Mouse (Mus musculus) heart, embryonic 15.5 days (tissue): ENCODE data around the gene Ddx24. TPM values are rescaled to one million over a fixed set of nuclear protein-coding genes. Genes with fewer than 3 reads are reported as not detected.

ENCODE experiments used
- ATAC-seq: fragments of 200-750 bp; cut with Nextera tagmentation; replicated peaks from 2 replicates; pipeline ENCODE4 v1.8.0; 2017; ENCODE audit warnings: low read depth, moderate TSS enrichment; ENCODE audit not compliant: insufficient number of reproducible peaks, insufficient read depth, low FRiP score
- H3K27ac ChIP-seq: fragments of 300-500 bp; sonication (generic); 2 replicates; pipeline ENCODE4 v1.5.1; 2015; ENCODE audit warnings: mild to moderate bottlenecking, inconsistent platforms
- H3K27me3 ChIP-seq: fragments of 300-500 bp; sonication (generic); 2 replicates; pipeline ENCODE4 v1.6.1; 2015; ENCODE audit warnings: inconsistent platforms
- H3K36me3 ChIP-seq: fragments of 300-500 bp; sonication (generic); 2 replicates; pipeline ENCODE4 v1.6.1; 2015; ENCODE audit warnings: mild to moderate bottlenecking, inconsistent platforms
- H3K4me1 ChIP-seq: fragments of 300-500 bp; sonication (generic); replicated peaks from 2 replicates; pipeline ENCODE4 v1.6.1; 2015; ENCODE audit warnings: inconsistent platforms
- H3K4me2 ChIP-seq: fragments of 300-500 bp; sonication (generic); 2 replicates; pipeline ENCODE4 v1.6.1; 2015; ENCODE audit warnings: inconsistent platforms, mild to moderate bottlenecking, moderate library complexity
- H3K4me3 ChIP-seq: fragments of 300-500 bp; sonication (generic); 2 replicates; pipeline ENCODE4 v1.5.1; 2015; ENCODE audit warnings: mild to moderate bottlenecking, inconsistent platforms
- H3K9ac ChIP-seq: fragments of 300-500 bp; sonication (generic); 2 replicates; pipeline ENCODE4 v1.6.1; 2015; ENCODE audit warnings: mild to moderate bottlenecking, inconsistent platforms
- H3K9me3 ChIP-seq: fragments of 300-500 bp; sonication (generic); replicated peaks from 2 replicates; pipeline ENCODE4 v1.6.1; 2016; ENCODE audit warnings: inconsistent platforms
- WGBS: fragments of 180-500 bp; shearing (Covaris S2); methylation state at CpG from one replicate; pipeline ENCODE4 v1.1.7; 2015; ENCODE audit warnings: mixed read lengths; 5-methylcytosine and 5-hydroxymethylcytosine counted together
- polyA plus RNA-seq: library from polyadenylated mRNA; unstranded; fragments of >200 nt; fragmentation: Nextera tagmentation; extraction: Ambion mirVana; gene quantifications from 2 replicates; pipeline ENCODE4 v1.2.1, GENCODE M21; 2015

Gene Ddx24
- polyA plus RNA-seq, 1 experiment from 2014 or later = 79.8 TPM

DNA sequence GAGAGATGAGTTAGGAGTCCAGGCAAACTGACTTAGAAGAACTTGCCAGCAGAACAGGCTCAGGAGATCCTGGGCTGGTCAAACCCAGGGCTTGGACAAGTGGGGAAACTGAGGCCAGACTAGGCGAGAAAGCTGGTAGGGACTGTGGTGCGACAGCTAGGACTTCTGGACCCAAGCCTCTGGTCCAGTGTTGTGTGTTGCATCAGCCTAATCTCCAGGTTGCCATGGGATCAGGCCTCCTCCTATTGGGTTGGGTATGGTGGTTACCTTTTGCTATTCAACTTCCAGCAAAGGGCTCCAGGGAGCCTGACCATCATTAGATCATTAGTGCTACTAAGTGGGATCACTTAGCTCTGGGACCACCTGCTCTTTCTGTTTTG lies 36.3 kb downstream of the Ddx24 start:
- Histone ChIP-seq H3K9me3 (no peaks in the 10 kb centered on the region), H3K4me2 (peak overlapping the region; percentile 88), H3K9ac (peak overlapping the region; percentile 89), H3K27me3 (no peaks in the 10 kb centered on the region), H3K4me3 (peak overlapping the region; percentile 88), H3K4me1 (peaks cover 38% of the 10 kb centered on the region), H3K27ac (no peak overlapping the region), H3K36me3 (no peaks in the 10 kb centered on the region)
- no peak for ATAC-seq
- 53% methylated on average over 2 of the region's 2 CpGs for WGBS

DNA sequence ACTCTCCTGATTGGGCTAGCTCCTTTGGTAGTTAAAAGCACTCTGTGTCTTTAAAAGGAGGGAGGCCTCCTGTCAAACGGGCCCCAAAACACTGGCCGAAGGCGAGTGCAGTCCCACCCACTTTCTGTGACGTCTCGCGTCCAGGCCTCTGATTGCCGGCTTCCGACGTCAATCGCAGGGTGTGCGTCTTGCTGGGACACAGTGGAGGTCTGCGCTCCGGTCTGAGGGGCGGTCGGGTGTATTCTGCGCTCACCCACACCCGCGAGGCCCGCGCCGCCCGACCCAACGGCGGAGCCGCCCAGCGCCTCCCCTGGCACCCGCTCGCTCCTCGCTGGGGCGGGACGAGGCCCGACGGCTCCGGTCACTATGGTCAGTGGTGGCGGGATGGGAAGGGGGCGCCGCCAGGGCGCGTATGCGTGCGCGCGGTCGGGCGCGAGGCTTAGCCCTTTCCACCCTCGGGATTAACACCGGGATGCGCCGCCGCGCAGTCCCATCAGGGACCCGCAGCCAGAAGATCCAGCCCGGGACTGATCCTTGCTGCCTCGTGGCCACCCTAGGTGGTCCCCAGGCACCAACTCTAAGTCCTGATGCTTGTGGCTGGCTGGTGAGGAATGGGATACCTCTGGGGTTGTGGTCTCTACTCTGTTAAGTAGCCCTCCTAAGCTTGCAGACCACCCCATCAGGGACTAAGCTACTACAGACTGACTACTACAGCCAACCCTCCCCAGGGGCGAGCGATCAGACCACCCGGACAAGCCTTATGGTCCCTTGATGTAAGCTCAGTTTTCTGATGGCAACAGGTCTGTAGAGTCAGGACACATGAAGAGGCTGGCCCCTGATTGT lies 36.9 kb downstream of the Ddx24 start, which contains the start of gene Otub2:
TSS of gene Otub2 (plus strand) at position 178 of the 843 bp plus-strand sequence.
- H3K4me2 ChIP-seq = peak within 1 kb of the TSS; percentile 88
- peak within 1 kb of the TSS; percentile 89 for H3K9ac ChIP-seq
- WGBS = under 1% methylated on average over 57 of the region's 58 CpGs
- peaks cover 38% of the 10 kb centered on the region for H3K4me1 ChIP-seq
- no peaks in the 10 kb centered on the region for H3K36me3 ChIP-seq
- peak within 1 kb of the TSS; percentile 71 for H3K27ac ChIP-seq
- ATAC-seq = peak; percentile 98
- peak within 1 kb of the TSS; percentile 88 for H3K4me3 ChIP-seq
- H3K9me3 ChIP-seq = no peaks in the 10 kb centered on the region
- no peaks in the 10 kb centered on the region for H3K27me3 ChIP-seq

DNA sequence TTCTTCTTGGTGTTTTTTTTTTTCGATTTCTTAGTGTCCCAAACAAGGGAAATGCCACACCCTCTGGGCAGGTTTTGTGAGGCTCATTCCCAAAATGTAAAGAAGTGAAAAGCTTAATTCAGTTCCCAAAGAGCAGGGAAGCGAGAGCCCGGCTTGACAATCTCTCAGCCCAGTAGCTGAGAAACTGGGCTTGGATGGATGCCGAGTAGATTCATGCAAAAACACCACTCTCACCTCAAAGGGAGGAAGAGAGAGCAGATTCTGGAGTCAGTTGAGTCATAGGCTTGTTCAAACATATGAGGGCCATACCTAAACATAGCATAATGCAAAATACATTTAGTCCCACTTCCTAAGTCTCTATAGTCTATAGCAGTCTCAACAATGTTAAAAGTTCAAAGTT lies 45.4 kb downstream of the Ddx24 start:
- Histone ChIP-seq H3K9ac (no peak overlapping the region), H3K4me2 (no peak overlapping the region), H3K4me1 (peaks cover 7% of the 10 kb centered on the region), H3K4me3 (no peak overlapping the region), H3K9me3 (no peaks in the 10 kb centered on the region), H3K27ac (no peak overlapping the region), H3K36me3 (no peaks in the 10 kb centered on the region), H3K27me3 (no peaks in the 10 kb centered on the region)
- 78% methylated on average over 4 of the region's 4 CpGs for WGBS
- no peak for ATAC-seq

DNA sequence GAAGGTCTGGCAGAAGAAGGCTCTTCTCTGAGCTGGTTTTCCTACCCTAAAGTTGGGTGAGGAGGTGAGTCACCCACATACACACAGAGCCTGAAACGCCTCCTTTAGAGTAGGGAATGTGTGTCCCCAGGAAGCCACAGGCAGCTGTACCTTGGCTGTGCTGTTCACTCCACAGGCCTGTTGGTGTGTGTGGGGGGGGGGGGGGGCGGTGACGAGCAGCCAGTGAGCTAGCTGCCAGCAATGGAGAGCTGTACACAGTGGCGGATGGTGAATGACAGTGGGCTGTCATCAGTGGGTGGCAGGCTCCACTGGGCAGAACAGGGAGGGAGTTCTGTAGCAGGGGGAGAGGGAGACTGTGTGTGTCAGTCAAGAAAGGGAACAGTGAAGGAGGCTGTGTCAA lies 48.9 kb downstream of the Ddx24 start:
- Histone ChIP-seq H3K9me3 (no peaks in the 10 kb centered on the region), H3K4me2 (no peak overlapping the region), H3K4me3 (no peak overlapping the region), H3K4me1 (peaks cover 7% of the 10 kb centered on the region), H3K27ac (no peak overlapping the region), H3K9ac (no peak overlapping the region), H3K27me3 (no peaks in the 10 kb centered on the region), H3K36me3 (no peaks in the 10 kb centered on the region)
- ATAC-seq = 0 out of 2 replicates have a peak, but pooled peaks have one; percentile 15
- WGBS = 57% methylated on average over 4 of the region's 4 CpGs

DNA sequence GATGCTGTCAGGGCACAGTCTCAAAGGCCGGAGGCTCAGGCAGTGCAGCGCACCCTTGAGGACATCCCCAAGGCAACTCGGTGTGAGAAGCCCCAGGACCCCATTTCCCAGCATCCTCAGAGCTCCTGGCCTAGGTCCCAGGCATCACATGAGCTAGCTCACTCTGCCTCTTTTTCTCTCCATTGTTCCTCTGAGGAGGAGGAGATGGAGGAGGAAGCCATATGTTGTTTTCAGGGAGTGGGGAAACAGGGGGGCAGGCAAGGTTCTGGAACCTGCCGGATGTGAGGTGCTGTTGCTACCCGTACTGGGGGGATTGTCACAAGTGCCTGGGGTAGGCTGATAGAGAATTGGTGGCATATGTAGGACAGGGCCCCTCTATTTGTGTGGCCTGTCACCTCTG lies 49.5 kb downstream of the Ddx24 start:
- Histone ChIP-seq H3K4me1 (peaks cover 7% of the 10 kb centered on the region), H3K27me3 (no peaks in the 10 kb centered on the region), H3K4me2 (no peak overlapping the region), H3K36me3 (no peaks in the 10 kb centered on the region), H3K4me3 (no peak overlapping the region), H3K9ac (no peak overlapping the region), H3K27ac (no peak overlapping the region), H3K9me3 (no peaks in the 10 kb centered on the region)
- WGBS = 46% methylated on average over 5 of the region's 5 CpGs
- no peak; the same call in 1 of the 2 replicates for ATAC-seq

DNA sequence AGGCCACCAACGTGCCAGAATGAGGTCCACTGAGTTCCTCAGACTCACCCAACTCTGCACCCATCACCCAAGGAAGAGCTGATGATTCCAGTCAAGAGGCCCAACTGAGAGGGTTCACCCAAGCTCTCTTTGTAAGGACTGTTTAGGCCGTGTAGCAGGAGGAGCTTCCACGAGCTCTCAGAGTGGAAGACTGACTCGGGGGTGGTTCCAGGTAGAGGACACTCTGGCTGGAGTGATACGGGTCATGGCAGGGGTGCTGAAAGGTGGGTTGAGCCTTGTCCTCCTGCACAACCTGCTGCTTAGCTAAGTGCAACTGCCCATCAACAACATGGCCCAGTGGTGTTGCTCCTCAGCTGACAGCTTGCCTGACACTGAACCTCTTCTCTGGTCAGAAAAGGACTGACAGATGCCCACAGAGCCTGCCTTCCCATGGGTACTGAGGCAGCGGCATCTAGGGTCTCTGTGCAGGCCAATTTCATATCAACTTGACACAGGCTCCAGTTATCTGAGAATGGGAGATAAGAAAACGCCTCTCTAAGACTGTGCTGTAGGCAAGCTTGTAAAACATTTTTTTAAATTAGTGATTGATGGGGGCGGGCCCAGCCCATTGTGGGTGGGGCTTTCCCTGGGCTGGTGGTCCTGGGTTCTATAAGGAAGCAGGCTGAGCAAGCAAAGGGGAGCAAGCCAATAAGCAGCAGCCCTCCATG lies 51.9 kb downstream of the Ddx24 start:
- no peaks in the 10 kb centered on the region for H3K9me3 ChIP-seq
- WGBS = 43% methylated on average over 8 of the region's 8 CpGs
- no peak overlapping the region for H3K4me2 ChIP-seq
- no peak overlapping the region for H3K9ac ChIP-seq
- peaks cover 7% of the 10 kb centered on the region for H3K4me1 ChIP-seq
- no peak overlapping the region for H3K4me3 ChIP-seq
- ATAC-seq = no peak
- no peaks in the 10 kb centered on the region for H3K36me3 ChIP-seq
- H3K27me3 ChIP-seq = no peaks in the 10 kb centered on the region
- no peak overlapping the region for H3K27ac ChIP-seq

DNA sequence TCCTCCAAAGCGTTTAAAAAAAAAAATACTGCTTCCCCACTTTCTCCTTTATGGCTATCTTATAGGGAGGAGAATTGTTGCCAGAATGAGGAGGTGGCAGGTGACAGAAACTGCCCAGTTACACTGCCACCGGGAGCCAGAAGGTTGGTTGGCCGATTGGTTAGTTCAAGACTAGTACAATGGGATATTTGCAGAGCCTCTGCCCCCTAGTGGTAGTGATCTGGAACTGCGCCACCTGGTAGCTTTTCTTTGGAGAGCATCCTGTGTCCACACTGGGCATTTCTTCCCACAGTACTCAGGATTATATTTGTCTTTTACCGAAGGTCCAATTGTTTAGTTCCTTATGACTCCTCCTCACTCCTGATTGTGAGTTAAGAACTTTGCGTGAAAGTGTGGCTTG lies 53.9 kb downstream of the Ddx24 start:
- no peak for ATAC-seq
- WGBS = 28% methylated on average over 6 of the region's 6 CpGs
- H3K4me2 ChIP-seq = no peak overlapping the region
- no peaks in the 10 kb centered on the region for H3K27me3 ChIP-seq
- H3K36me3 ChIP-seq = no peaks in the 10 kb centered on the region
- peaks cover 15% of the 10 kb centered on the region for H3K4me1 ChIP-seq
- no peak overlapping the region for H3K4me3 ChIP-seq
- H3K9ac ChIP-seq = no peak overlapping the region
- no peaks in the 10 kb centered on the region for H3K9me3 ChIP-seq
- no peak overlapping the region for H3K27ac ChIP-seq

DNA sequence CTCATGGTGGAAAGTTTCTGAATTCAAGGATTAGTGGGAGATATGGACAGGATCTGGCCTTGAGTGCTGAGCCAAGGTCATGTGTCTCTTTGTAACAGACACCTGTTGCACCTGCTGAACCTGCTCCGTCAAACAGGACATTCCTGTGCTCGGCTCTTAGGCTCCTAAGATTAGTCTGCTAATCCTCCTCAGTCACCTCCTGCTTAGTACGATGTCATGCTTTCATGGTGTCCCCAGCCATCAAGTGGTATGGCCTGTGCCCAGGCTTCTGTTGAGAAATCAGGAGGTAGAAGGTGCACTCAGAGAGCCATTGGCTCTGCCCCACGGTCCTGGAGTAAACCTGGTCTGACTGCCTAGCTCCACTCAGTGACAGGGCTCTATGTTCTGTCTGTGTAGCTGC lies 54.8 kb downstream of the Ddx24 start:
- Histone ChIP-seq H3K36me3 (no peaks in the 10 kb centered on the region), H3K9ac (no peak overlapping the region), H3K4me1 (peaks cover 8% of the 10 kb centered on the region), H3K9me3 (no peaks in the 10 kb centered on the region), H3K4me2 (no peak overlapping the region), H3K27ac (no peak overlapping the region), H3K27me3 (no peaks in the 10 kb centered on the region), H3K4me3 (no peak overlapping the region)
- 62% methylated on average over 4 of the region's 4 CpGs for WGBS
- no peak for ATAC-seq

DNA sequence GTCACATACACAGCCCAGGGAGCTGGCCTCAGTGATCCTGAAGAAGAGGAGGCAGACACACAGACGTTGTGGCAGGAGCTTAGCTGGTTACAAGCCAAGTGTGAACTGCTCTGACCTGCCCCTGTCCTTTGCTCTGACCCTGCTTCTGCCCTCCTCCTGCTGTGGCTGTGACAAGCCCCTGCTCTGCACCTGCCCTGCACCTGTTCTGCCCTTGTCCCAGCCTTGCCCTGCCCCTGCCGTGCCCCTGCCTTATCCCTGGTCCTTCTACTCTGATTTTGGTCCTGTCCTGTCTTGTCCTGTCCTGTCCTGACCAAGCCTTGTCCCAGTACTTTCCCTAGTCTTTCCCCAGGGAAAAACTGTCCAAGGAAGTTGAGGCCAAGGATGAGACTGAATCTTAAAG lies 56.9 kb downstream of the Ddx24 start:
- ATAC-seq = no peak
- WGBS = 52% methylated on average over 2 of the region's 2 CpGs
- Histone ChIP-seq H3K27ac (no peak overlapping the region), H3K4me2 (no peak overlapping the region), H3K36me3 (no peaks in the 10 kb centered on the region), H3K27me3 (no peaks in the 10 kb centered on the region), H3K4me1 (peaks cover 8% of the 10 kb centered on the region), H3K9me3 (no peaks in the 10 kb centered on the region), H3K4me3 (no peak overlapping the region), H3K9ac (no peak overlapping the region)

DNA sequence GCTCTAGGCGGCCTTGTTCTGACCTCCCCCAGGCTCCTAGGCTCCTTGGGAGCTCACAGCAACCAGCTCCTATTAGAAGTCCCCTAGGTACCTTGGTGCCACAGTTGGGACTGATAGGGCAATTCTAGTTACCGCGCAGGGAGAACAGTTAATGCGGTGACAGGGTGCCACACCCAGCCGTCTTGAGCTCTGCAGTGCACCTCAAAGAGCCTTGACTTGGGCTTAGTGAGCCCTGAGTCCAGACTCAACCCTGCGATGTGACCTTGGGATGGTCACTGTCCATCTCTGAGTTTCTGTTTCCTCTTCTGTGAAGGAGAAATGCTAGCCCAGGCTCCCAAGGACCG lies 57.3 kb downstream of the Ddx24 start:
- Histone ChIP-seq H3K9me3 (no peaks in the 10 kb centered on the region), H3K4me2 (peak overlapping the region; percentile 49), H3K9ac (no peak overlapping the region), H3K4me1 (peaks cover 8% of the 10 kb centered on the region), H3K36me3 (no peaks in the 10 kb centered on the region), H3K4me3 (no peak overlapping the region), H3K27me3 (no peaks in the 10 kb centered on the region), H3K27ac (no peak overlapping the region)
- ATAC-seq = no peak
- WGBS = 72% methylated on average over 7 of the region's 7 CpGs

DNA sequence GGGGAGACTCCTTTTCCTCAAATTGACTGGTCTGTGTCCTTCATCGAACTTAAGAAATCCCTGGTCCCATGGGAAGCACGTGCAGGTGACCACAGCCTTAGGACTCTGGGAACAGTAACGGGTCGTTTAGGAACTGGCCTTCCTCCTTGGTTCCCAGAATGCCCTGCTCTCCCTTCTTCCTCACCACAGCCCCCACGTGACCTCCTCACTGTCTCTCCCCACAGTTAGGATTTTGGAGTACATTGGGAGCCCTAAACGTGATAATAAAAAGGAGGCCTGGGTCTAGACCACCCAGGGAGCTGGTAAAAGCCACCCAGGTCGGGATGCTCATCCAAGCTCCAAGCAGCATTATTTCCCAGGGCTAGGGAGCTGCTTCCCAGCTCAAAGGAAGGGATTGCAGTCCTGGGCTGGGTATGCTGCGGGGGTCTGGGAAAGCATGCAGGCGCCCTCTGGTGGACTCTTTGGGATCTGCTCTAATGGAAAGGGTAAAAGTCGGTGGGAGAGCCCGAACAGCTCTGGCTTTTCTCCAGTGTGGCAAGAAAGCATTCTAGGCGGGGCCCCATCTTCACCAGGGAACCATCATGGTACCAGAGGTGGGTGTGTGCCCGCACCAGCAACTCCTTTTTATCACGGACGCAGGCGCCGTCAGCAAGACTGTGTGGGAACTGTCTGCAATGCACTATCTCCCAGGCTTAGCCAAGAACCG lies 57.9 kb downstream of the Ddx24 start:
- Histone ChIP-seq H3K27me3 (no peaks in the 10 kb centered on the region), H3K36me3 (no peaks in the 10 kb centered on the region), H3K27ac (no peak overlapping the region), H3K4me3 (0 out of 2 replicates have a peak overlapping the region, but pooled peaks have one; percentile 6), H3K4me1 (peaks cover 9% of the 10 kb centered on the region), H3K4me2 (peak overlapping the region; percentile 49), H3K9ac (no peak overlapping the region), H3K9me3 (no peaks in the 10 kb centered on the region)
- ATAC-seq = peak; percentile 51; the same call in 1 of the 2 replicates
- WGBS = 17% methylated on average over 18 of the region's 18 CpGs
